Mouse (Mus musculus) intestine, postnatal 0 days (tissue): ENCODE measurements around the gene Kcne4. TPM values are rescaled to one million over a fixed set of nuclear protein-coding genes. Genes with fewer than 3 reads are reported as not detected.
"Not testable (repeated sequence)": the region's sequence is repeated elsewhere in the genome, so short reads cannot be mapped to it uniquely, and the experiment has no call there.

Experiments used
- ATAC-seq: fragments of 200-750 bp; cut with Nextera tagmentation; 2 replicates; pipeline ENCODE4 v1.8.0; 2017; ENCODE audit warnings: mild to moderate bottlenecking, moderate TSS enrichment, moderate library complexity
- H3K27ac ChIP-seq: fragments of 300-500 bp; sonication (generic); 2 replicates; pipeline ENCODE4 v1.5.1; 2014; ENCODE audit warnings: mild to moderate bottlenecking, low read depth, low read length, moderate library complexity
- H3K27me3 ChIP-seq: fragments of 300-500 bp; sonication (generic); replicated peaks from 2 replicates; pipeline ENCODE4 v1.6.1; 2014; ENCODE audit warnings: low read length, mixed read lengths; ENCODE audit not compliant: control insufficient read depth, insufficient read depth
- H3K36me3 ChIP-seq: fragments of 300-500 bp; sonication (generic); 2 replicates; pipeline ENCODE4 v1.6.1; 2014; ENCODE audit warnings: mild to moderate bottlenecking, moderate library complexity; ENCODE audit not compliant: control insufficient read depth, insufficient read depth
- H3K4me1 ChIP-seq: fragments of 300-500 bp; sonication (generic); replicated peaks from 2 replicates; pipeline ENCODE4 v1.6.1; 2014; ENCODE audit warnings: antibody characterized with exemption, low read length, mixed read lengths; ENCODE audit not compliant: control insufficient read depth, insufficient read depth
- H3K4me2 ChIP-seq: fragments of 300-500 bp; sonication (generic); replicated peaks from 2 replicates; pipeline ENCODE4 v1.6.1; 2014; ENCODE audit warnings: low read depth, mild to moderate bottlenecking, moderate library complexity
- H3K4me3 ChIP-seq: fragments of 300-500 bp; sonication (generic); 2 replicates; pipeline ENCODE4 v1.5.1; 2014; ENCODE audit warnings: low read depth, low read length
- H3K9ac ChIP-seq: fragments of 300-500 bp; sonication (generic); 2 replicates; pipeline ENCODE4 v1.6.1; 2014; ENCODE audit warnings: mild to moderate bottlenecking, low read depth, low read length
- H3K9me3 ChIP-seq: fragments of 300-500 bp; sonication (generic); 2 replicates; pipeline ENCODE4 v1.6.1; 2016; ENCODE audit warnings: mixed run types; ENCODE audit not compliant: control insufficient read depth
- CTCF ChIP-seq: sonication (generic); IDR thresholded peaks from 2 replicates; pipeline ENCODE4 v1.5.1; 2016; ENCODE audit warnings: low read depth, mild to moderate bottlenecking, control low read depth, antibody characterized with exemption, moderate library complexity
- WGBS: fragments of 180-500 bp; shearing (Covaris S2); extraction: QIAGEN DNeasy Blood & Tissue Kit; methylation state at CpG from one replicate; pipeline ENCODE4 v1.1.7; 2014; 5-methylcytosine and 5-hydroxymethylcytosine counted together
- polyA plus RNA-seq: library from polyadenylated mRNA; unstranded; fragments of >200 nt; fragmentation: Nextera tagmentation; extraction: Ambion mirVana; gene quantifications from 2 replicates; pipeline ENCODE4 v1.2.1, GENCODE M21; 2015

Gene Kcne4
- 5.6 and 5.9 TPM in 2 replicates for polyA plus RNA-seq

GRCm38 (mm10) chr1:78816639-78817038 lies at the start of gene Kcne4:
Kcne4 (plus strand) TSS chr1:78816758.
- H3K4me3 ChIP-seq: peak within 1 kb of the TSS; percentile 16
- 47% methylated on average over 10 of the region's 10 CpGs for WGBS
- H3K4me2 ChIP-seq: peak within 1 kb of the TSS; percentile 46
- no peaks in the 10 kb centered on the region for H3K36me3 ChIP-seq
- 0 out of 2 replicates have a peak, but pooled peaks cover 7% of the 10 kb centered on the region for H3K4me1 ChIP-seq
- no peaks in the 10 kb centered on the region for H3K9me3 ChIP-seq
- no peak within 1 kb of the TSS for H3K9ac ChIP-seq
- ATAC-seq: no peak; the same call in 1 of the 2 replicates
- TF ChIP-seq CTCF: no peak
- H3K27me3 ChIP-seq: no peaks in the 10 kb centered on the region
- H3K27ac ChIP-seq: no peak within 1 kb of the TSS

- H3K4me2 ChIP-seq: no peak overlapping the region
- no peak for TF ChIP-seq CTCF
- no peak for ATAC-seq
- H3K27ac ChIP-seq: no peak overlapping the region
- no peaks in the 10 kb centered on the region for H3K27me3 ChIP-seq
- H3K4me1 ChIP-seq: no peaks in the 10 kb centered on the region
- H3K36me3 ChIP-seq: no peaks in the 10 kb centered on the region
- H3K9ac ChIP-seq: no peak overlapping the region
- no peak overlapping the region for H3K4me3 ChIP-seq
- H3K9me3 ChIP-seq: no peaks in the 10 kb centered on the region
- 23% methylated on average over 5 of the region's 5 CpGs for WGBS
Measured at GRCm38 (mm10) chr1:78781899-78782298, 34.7 kb upstream of the Kcne4 start.

- not testable (repeated sequence) for H3K27ac ChIP-seq, H3K36me3 ChIP-seq, ATAC-seq, H3K9ac ChIP-seq, H3K4me1 ChIP-seq, H3K4me3 ChIP-seq, H3K27me3 ChIP-seq, H3K4me2 ChIP-seq, H3K9me3 ChIP-seq
- 96% methylated on average over 9 of the region's 9 CpGs for WGBS
Measured at GRCm38 (mm10) chr1:78784936-78785335, 31.6 kb upstream of the Kcne4 start.

- no peaks in the 10 kb centered on the region for H3K36me3 ChIP-seq
- no peak for TF ChIP-seq CTCF
- ATAC-seq: no peak
Measured at GRCm38 (mm10) chr1:78789744-78790143, 26.8 kb upstream of the Kcne4 start.

GRCm38 (mm10) chr1:78807428-78807827 lies 9.1 kb upstream of the Kcne4 start:
- H3K4me2 ChIP-seq: no peak overlapping the region
- H3K36me3 ChIP-seq: no peaks in the 10 kb centered on the region
- no peaks in the 10 kb centered on the region for H3K9me3 ChIP-seq
- H3K9ac ChIP-seq: no peak overlapping the region
- H3K27me3 ChIP-seq: no peaks in the 10 kb centered on the region
- H3K4me1 ChIP-seq: no peaks in the 10 kb centered on the region
- H3K4me3 ChIP-seq: no peak overlapping the region
- TF ChIP-seq CTCF: no peak
- ATAC-seq: no peak
- no peak overlapping the region for H3K27ac ChIP-seq

More at GRCm38 (mm10) chr1:78789744-78790143, 26.8 kb upstream of the Kcne4 start:
- Histone ChIP-seq H3K4me2 (no peak overlapping the region), H3K4me1 (no peaks in the 10 kb centered on the region), H3K27ac (no peak overlapping the region), H3K27me3 (no peaks in the 10 kb centered on the region), H3K4me3 (no peak overlapping the region), H3K9me3 (no peaks in the 10 kb centered on the region), H3K9ac (no peak overlapping the region)
- WGBS: 43% methylated on average over 1 of the region's 1 CpGs

- Histone ChIP-seq H3K36me3 (no peaks in the 10 kb centered on the region), H3K9ac (no peak overlapping the region), H3K4me3 (no peak overlapping the region), H3K4me2 (no peak overlapping the region), H3K9me3 (no peaks in the 10 kb centered on the region), H3K4me1 (no peaks in the 10 kb centered on the region), H3K27me3 (no peaks in the 10 kb centered on the region), H3K27ac (no peak overlapping the region)
- TF ChIP-seq CTCF: no peak
- 58% methylated on average over 4 of the region's 4 CpGs for WGBS
- no peak for ATAC-seq
Measured at GRCm38 (mm10) chr1:78809819-78810218, 6.7 kb upstream of the Kcne4 start.

- H3K27ac ChIP-seq: no peak overlapping the region
- no peaks in the 10 kb centered on the region for H3K9me3 ChIP-seq
- 75% methylated on average over 3 of the region's 3 CpGs for WGBS
- no peak overlapping the region for H3K4me2 ChIP-seq
- H3K4me1 ChIP-seq: no peaks in the 10 kb centered on the region
- no peak for TF ChIP-seq CTCF
- no peak overlapping the region for H3K4me3 ChIP-seq
- ATAC-seq: no peak
- H3K27me3 ChIP-seq: no peaks in the 10 kb centered on the region
- no peak overlapping the region for H3K9ac ChIP-seq
- no peaks in the 10 kb centered on the region for H3K36me3 ChIP-seq
Measured at GRCm38 (mm10) chr1:78810904-78811303, 5.7 kb upstream of the Kcne4 start.
